7 mouse cellular contexts compared by ENCODE assay signal in the genomic region with DNA sequence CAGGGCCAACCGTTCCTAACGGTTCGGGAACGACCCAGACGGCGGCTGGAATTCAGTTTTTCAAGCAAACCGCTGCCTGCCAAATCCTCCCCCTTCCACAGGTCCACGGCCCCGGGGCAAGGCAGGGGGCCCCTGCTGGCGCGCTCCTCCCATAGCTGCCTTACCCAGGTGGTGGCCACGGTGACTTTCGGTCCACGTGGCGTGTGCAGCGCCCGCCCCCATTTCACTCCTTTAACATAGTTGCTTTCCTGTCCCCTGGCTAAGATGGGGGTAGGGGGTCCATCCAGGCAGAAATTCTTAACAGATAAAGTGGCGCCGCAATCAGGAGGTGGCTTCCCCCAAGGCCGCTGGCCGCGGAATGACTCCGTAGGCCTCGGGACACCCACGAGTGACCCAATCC. TPM values are rescaled to one million over a fixed set of nuclear protein-coding genes. Genes with fewer than 3 reads are reported as not detected.
DNase-seq lines count a peak whose midpoint lies in the region; ATAC-seq and TF ChIP-seq lines count a peak whose summit lies in the region.

No protein-coding gene starts in this region.

- H3K4me3 ChIP-seq in lung, postnatal 0 days (ENCODE audit: low read depth, low read length) = peak overlapping the region; percentile 33
- H3K4me3 ChIP-seq in forebrain, embryonic 11.5 days (ENCODE audit: low read depth, low read length) = peak overlapping the region; percentile 46
- H3K4me3 ChIP-seq in intestine, postnatal 0 days (ENCODE audit: low read depth, low read length) = peak overlapping the region; percentile 40
- peak overlapping the region; percentile 56 for H3K4me3 ChIP-seq in midbrain, postnatal 0 days (ENCODE audit: low read depth, low read length)

- TF ChIP-seq EP300 in lung, postnatal 0 days (IDR thresholded peaks at IDR 0.05) = no peak

- peak overlapping the region; percentile 76 for H3K4me2 ChIP-seq in lung, postnatal 0 days (replicated peaks; ENCODE audit: low read depth, low read length)
- peak overlapping the region; percentile 88 for H3K4me2 ChIP-seq in forebrain, embryonic 11.5 days (ENCODE audit: low read depth, low read length, severe bottlenecking)
- peak overlapping the region; percentile 66 for H3K4me2 ChIP-seq in intestine, postnatal 0 days (replicated peaks; ENCODE audit: low read depth)
- H3K4me2 ChIP-seq in midbrain, postnatal 0 days (ENCODE audit: low read depth, low read length, poor library complexity, severe bottlenecking) = peak overlapping the region; percentile 57

- H3K36me3 ChIP-seq in lung, postnatal 0 days (ENCODE audit: insufficient read depth, low read length) = no peaks in the 10 kb centered on the region
- no peaks in the 10 kb centered on the region for H3K36me3 ChIP-seq in forebrain, embryonic 11.5 days (ENCODE audit: control insufficient read depth, insufficient read depth, low read length)
- H3K36me3 ChIP-seq in intestine, postnatal 0 days (ENCODE audit: control insufficient read depth, insufficient read depth) = no peaks in the 10 kb centered on the region
- H3K36me3 ChIP-seq in midbrain, postnatal 0 days (ENCODE audit: insufficient read depth, low read length) = no peaks in the 10 kb centered on the region

- DNase-seq in lung, postnatal 0 days (ENCODE audit: low spot score) = no peak
- no peak for DNase-seq in lung, postnatal 36 days
- DNase-seq in forebrain, embryonic 11.5 days (ENCODE audit: low spot score) = no peak
- DNase-seq in midbrain, postnatal 0 days (ENCODE audit: low spot score) = no peak
- DNase-seq in adrenal gland, adult 18-20 months (ENCODE audit: low spot score in 2 of 2) = no peak
- DNase-seq in T-cell, adult 2 months (ENCODE audit: low spot score) = no peak

- peaks cover 11% of the 10 kb centered on the region for H3K4me1 ChIP-seq in lung, postnatal 0 days (ENCODE audit: insufficient read depth, low read depth, low read length)
- no peaks in the 10 kb centered on the region; the same call in 1 of the 2 replicates for H3K4me1 ChIP-seq in forebrain, embryonic 11.5 days (replicated peaks; ENCODE audit: control insufficient read depth, insufficient read depth, low read length)
- no peaks in the 10 kb centered on the region; the same call in 1 of the 2 replicates for H3K4me1 ChIP-seq in intestine, postnatal 0 days (replicated peaks; ENCODE audit: control insufficient read depth, insufficient read depth, low read length)
- peaks cover 5% of the 10 kb centered on the region; the same call in 1 of the 2 replicates for H3K4me1 ChIP-seq in midbrain, postnatal 0 days (ENCODE audit: insufficient read depth, low read length)

- no peak for TF ChIP-seq CTCF in lung, postnatal 0 days (IDR thresholded peaks at IDR 0.05)
- no peak for TF ChIP-seq CTCF in intestine, postnatal 0 days (IDR thresholded peaks at IDR 0.05; ENCODE audit: low read depth)
- no peak for TF ChIP-seq CTCF in midbrain, postnatal 0 days (IDR thresholded peaks at IDR 0.05)

- 5% methylated on average over 25 of the region's 25 CpGs for WGBS in lung, postnatal 0 days
- WGBS in forebrain, embryonic 11.5 days = 9% methylated on average over 25 of the region's 25 CpGs
- 7% methylated on average over 25 of the region's 25 CpGs for WGBS in intestine, postnatal 0 days
- under 1% methylated on average over 25 of the region's 25 CpGs for WGBS in midbrain, postnatal 0 days

- H3K9me3 ChIP-seq in lung, postnatal 0 days (ENCODE audit: low read length) = no peaks in the 10 kb centered on the region
- H3K9me3 ChIP-seq in forebrain, embryonic 11.5 days (ENCODE audit: control insufficient read depth, low read length) = no peaks in the 10 kb centered on the region
- H3K9me3 ChIP-seq in intestine, postnatal 0 days (ENCODE audit: control insufficient read depth) = no peaks in the 10 kb centered on the region
- no peaks in the 10 kb centered on the region for H3K9me3 ChIP-seq in midbrain, postnatal 0 days (ENCODE audit: low read length)

- H3K27me3 ChIP-seq in lung, postnatal 0 days (replicated peaks; ENCODE audit: insufficient read depth, low read length) = no peaks in the 10 kb centered on the region
- no peaks in the 10 kb centered on the region for H3K27me3 ChIP-seq in forebrain, embryonic 11.5 days (ENCODE audit: control insufficient read depth, insufficient read depth, low read length)
- H3K27me3 ChIP-seq in intestine, postnatal 0 days (replicated peaks; ENCODE audit: control insufficient read depth, insufficient read depth, low read length) = no peaks in the 10 kb centered on the region
- no peaks in the 10 kb centered on the region for H3K27me3 ChIP-seq in midbrain, postnatal 0 days (ENCODE audit: insufficient read depth, low read length)

- H3K9ac ChIP-seq in lung, postnatal 0 days (replicated peaks; ENCODE audit: low read depth) = no peak overlapping the region
- peak overlapping the region; percentile 73 for H3K9ac ChIP-seq in forebrain, embryonic 11.5 days (ENCODE audit: low read length)
- no peak overlapping the region for H3K9ac ChIP-seq in intestine, postnatal 0 days (ENCODE audit: low read depth, low read length)
- H3K9ac ChIP-seq in midbrain, postnatal 0 days (replicated peaks; ENCODE audit: low read length, poor library complexity, severe bottlenecking) = peak overlapping the region; percentile 34

- no peak overlapping the region for H3K27ac ChIP-seq in lung, postnatal 0 days (ENCODE audit: low read length)
- no peak overlapping the region for H3K27ac ChIP-seq in forebrain, embryonic 11.5 days (ENCODE audit: low read depth, low read length)
- no peak overlapping the region for H3K27ac ChIP-seq in intestine, postnatal 0 days (ENCODE audit: low read depth, low read length)
- H3K27ac ChIP-seq in midbrain, postnatal 0 days (ENCODE audit: low read depth, low read length) = peak overlapping the region; percentile 64

- peak; percentile 10; the same call in 1 of the 2 replicates for ATAC-seq in lung, postnatal 0 days
- ATAC-seq in forebrain, embryonic 11.5 days (replicated peaks; ENCODE audit: low FRiP score) = peak; percentile 64
- peak; percentile 46 for ATAC-seq in intestine, postnatal 0 days
- ATAC-seq in midbrain, postnatal 0 days (ENCODE audit: low FRiP score) = peak; percentile 64

RNA-seq across cellular contexts. Expression of a gene that starts 0.5 kb away (rescaled TPM):
- 2.1 and 4.7 TPM in 2 replicates for polyA plus RNA-seq in lung, postnatal 0 days (2015; fragmentation: Nextera tagmentation; extraction: Ambion mirVana)
- 55.0 and 57.5 TPM in 2 replicates for polyA plus RNA-seq in forebrain, embryonic 11.5 days (2014; fragmentation: Nextera tagmentation; extraction: Ambion mirVana)
- 5.6 and 6.2 TPM in 2 replicates for polyA plus RNA-seq in intestine, postnatal 0 days (2015; fragmentation: Nextera tagmentation; extraction: Ambion mirVana)
- total RNA-seq in midbrain, postnatal 0 days (2014; rRNA removed) = 12.0 and 18.5 TPM in 2 replicates
- 39.5 and 40.3 TPM in 2 replicates for polyA plus RNA-seq in midbrain, postnatal 0 days (2015; fragmentation: Nextera tagmentation; extraction: Ambion mirVana)
- 10 to 100 TPM in 1 of 2 experiments, 1 to 10 TPM in 1; 8.5 to 14.3 TPM for total RNA-seq in adrenal gland, adult 18-20 months (2021)

RNA-seq across cellular contexts. Expression of a gene that starts 14.2 kb away (rescaled TPM):
- polyA plus RNA-seq in lung, postnatal 0 days (2015; fragmentation: Nextera tagmentation; extraction: Ambion mirVana) = 0.26 and 0.42 TPM in 2 replicates
- 0.23 and 0.35 TPM in 2 replicates for polyA plus RNA-seq in forebrain, embryonic 11.5 days (2014; fragmentation: Nextera tagmentation; extraction: Ambion mirVana)
- polyA plus RNA-seq in intestine, postnatal 0 days (2015; fragmentation: Nextera tagmentation; extraction: Ambion mirVana) = 0.68 and 0.86 TPM in 2 replicates
- 1.6 and 1.8 TPM in 2 replicates for total RNA-seq in midbrain, postnatal 0 days (2014; rRNA removed)
- polyA plus RNA-seq in midbrain, postnatal 0 days (2015; fragmentation: Nextera tagmentation; extraction: Ambion mirVana) = 1.5 TPM in 2 replicates
- under 1 TPM; 0.56 to 0.70 TPM for total RNA-seq in adrenal gland, adult 18-20 months (2021)

RNA-seq across cellular contexts. Expression of a gene that starts 30.6 kb away (rescaled TPM):
- 39.2 and 39.7 TPM in 2 replicates for polyA plus RNA-seq in lung, postnatal 0 days (2015; fragmentation: Nextera tagmentation; extraction: Ambion mirVana)
- polyA plus RNA-seq in forebrain, embryonic 11.5 days (2014; fragmentation: Nextera tagmentation; extraction: Ambion mirVana) = 65.3 and 67.0 TPM in 2 replicates
- polyA plus RNA-seq in intestine, postnatal 0 days (2015; fragmentation: Nextera tagmentation; extraction: Ambion mirVana) = 33.5 and 35.2 TPM in 2 replicates
- 52.5 and 56.8 TPM in 2 replicates for total RNA-seq in midbrain, postnatal 0 days (2014; rRNA removed)
- 56.1 and 58.7 TPM in 2 replicates for polyA plus RNA-seq in midbrain, postnatal 0 days (2015; fragmentation: Nextera tagmentation; extraction: Ambion mirVana)
- 10 to 100 TPM; 69.9 to 77.6 TPM for total RNA-seq in adrenal gland, adult 18-20 months (2021)

RNA-seq across cellular contexts. Expression of a gene that starts 31.2 kb away (rescaled TPM):
- 0.25 and 0.30 TPM in 2 replicates for polyA plus RNA-seq in lung, postnatal 0 days (2015; fragmentation: Nextera tagmentation; extraction: Ambion mirVana)
- polyA plus RNA-seq in forebrain, embryonic 11.5 days (2014; fragmentation: Nextera tagmentation; extraction: Ambion mirVana) = 0.40 and 0.76 TPM in 2 replicates
- 0.35 and 0.56 TPM in 2 replicates for polyA plus RNA-seq in intestine, postnatal 0 days (2015; fragmentation: Nextera tagmentation; extraction: Ambion mirVana)
- not detected in 2 replicates for total RNA-seq in midbrain, postnatal 0 days (2014; rRNA removed)
- 0.68 and 1.1 TPM in 2 replicates for polyA plus RNA-seq in midbrain, postnatal 0 days (2015; fragmentation: Nextera tagmentation; extraction: Ambion mirVana)
- not detected for total RNA-seq in adrenal gland, adult 18-20 months (2021)

RNA-seq across cellular contexts. Expression of a gene that starts 39.9 kb away (rescaled TPM):
- polyA plus RNA-seq in lung, postnatal 0 days (2015; fragmentation: Nextera tagmentation; extraction: Ambion mirVana) = 5.6 and 7.4 TPM in 2 replicates
- polyA plus RNA-seq in forebrain, embryonic 11.5 days (2014; fragmentation: Nextera tagmentation; extraction: Ambion mirVana) = 0.60 and 1.3 TPM in 2 replicates
- polyA plus RNA-seq in intestine, postnatal 0 days (2015; fragmentation: Nextera tagmentation; extraction: Ambion mirVana) = 25.5 and 32.1 TPM in 2 replicates
- 0.42 and 0.60 TPM in 2 replicates for total RNA-seq in midbrain, postnatal 0 days (2014; rRNA removed)
- polyA plus RNA-seq in midbrain, postnatal 0 days (2015; fragmentation: Nextera tagmentation; extraction: Ambion mirVana) = 0.12 and 0.25 TPM in 2 replicates
- total RNA-seq in adrenal gland, adult 18-20 months (2021) = 10 to 100 TPM; 20.3 to 27.7 TPM

Comparison
In these comparisons a context has a peak if more than half of its experiments do, and no peak if none do; other contexts are left out.
1. ATAC-seq: peak in every context shown above with its lines; median percentile 64 in forebrain, embryonic 11.5 days; 64 in midbrain, postnatal 0 days; 46 in intestine, postnatal 0 days; 10 in lung, postnatal 0 days.
2. H3K9ac ChIP-seq: peak in forebrain, embryonic 11.5 days (single experiment) and midbrain, postnatal 0 days (single experiment); none in lung, postnatal 0 days (single experiment) and intestine, postnatal 0 days (single experiment).
3. Peak in every context shown above with its lines, with median percentiles within 50 percentile points of each other: H3K4me2 ChIP-seq and H3K4me3 ChIP-seq.